Mouse (Mus musculus) gastrocnemius, adult 2 months (tissue): ENCODE measurements around the gene Flywch1. TPM values are rescaled to one million over a fixed set of nuclear protein-coding genes. Genes with fewer than 3 reads are reported as not detected.

Source experiments
- DNase-seq: peaks from one replicate; pipeline ENCODE4 v3.0.0; 2022
- H3K27ac ChIP-seq: fragments of 200-600 bp; 2 replicates; pipeline ENCODE4 v1.8.1; 2022; ENCODE audit warnings: mild to moderate bottlenecking
- H3K4me3 ChIP-seq: fragments of 200-600 bp; 2 replicates; pipeline ENCODE4 v1.8.1; 2022; ENCODE audit warnings: mild to moderate bottlenecking, moderate library complexity
- CTCF ChIP-seq: fragments of 200-600 bp; IDR thresholded peaks from 2 replicates; pipeline ENCODE4 v1.8.1; 2022; ENCODE audit warnings: antibody characterized with exemption, mild to moderate bottlenecking, moderate library complexity
- intact Hi-C: fragments of 180-260 bp; cut with DNase I; formaldehyde crosslinking; loops from one replicate; pipeline ENCODE4 v1.15.1; 2025
- long read RNA-seq, 2 experiments: library from polyadenylated mRNA; stranded (forward); transcript quantifications; one replicate each; pipeline ENCODE4 v2.0.0; 2021
- total RNA-seq, 2 experiments: library from RNA; stranded (reverse); gene quantifications; 2 replicates each; pipeline ENCODE4 v1.2.3; 2021

The Flywch1 gene
- total RNA-seq = 10 to 100 TPM; 43.3 to 50.4 TPM
- long read RNA-seq, experiment 1, partial matches to known transcripts = 9 of 72 reads
- long read RNA-seq, experiment 1, other reads (novel, unspliced or antisense) = 61 of 72 reads
- long read RNA-seq, experiment 2, partial matches to known transcripts = 6 of 76 reads
- long read RNA-seq, experiment 2, other reads (novel, unspliced or antisense) = 67 of 76 reads

- Histone ChIP-seq H3K27ac (peak within 1 kb of the TSS; percentile 95), H3K4me3 (peak within 1 kb of the TSS; percentile 94)
- TF ChIP-seq CTCF = no peak
- intact Hi-C loops = loop anchor here (2.0 to 5.0 kb wide), 3 partner anchors 23 to 191 kb away; no protein-coding TSS in a partner anchor
- peak; percentile 98 for DNase-seq
Measured at GRCm38 (mm10) chr17:23771284-23772218, at the start of gene Flywch1. Flywch1 (minus strand) TSS chr17:23771602.

- intact Hi-C loops = no loop called here
- no peak for DNase-seq
- TF ChIP-seq CTCF = no peak
Measured at GRCm38 (mm10) chr17:23820731-23821130, 49.3 kb upstream of the Flywch1 start.

GRCm38 (mm10) chr17:23819235-23819634 is 47.8 kb upstream of the Flywch1 start:
- intact Hi-C loops = no loop called here
- H3K27ac ChIP-seq = no peak overlapping the region
- DNase-seq = peak; percentile 27
- no peak for TF ChIP-seq CTCF
- H3K4me3 ChIP-seq = no peak overlapping the region

More at GRCm38 (mm10) chr17:23820731-23821130, 49.3 kb upstream of the Flywch1 start:
- Histone ChIP-seq H3K27ac (no peak overlapping the region), H3K4me3 (no peak overlapping the region)

GRCm38 (mm10) chr17:23818579-23818978 is 47.2 kb upstream of the Flywch1 start:
- intact Hi-C loops = no loop called here
- no peak for TF ChIP-seq CTCF
- DNase-seq = no peak
- H3K4me3 ChIP-seq = no peak overlapping the region
- no peak overlapping the region for H3K27ac ChIP-seq

GRCm38 (mm10) chr17:23815641-23816040 is 44.2 kb upstream of the Flywch1 start:
- no peak for TF ChIP-seq CTCF
- DNase-seq = no peak
- intact Hi-C loops = no loop called here
- H3K4me3 ChIP-seq = no peak overlapping the region
- H3K27ac ChIP-seq = no peak overlapping the region

GRCm38 (mm10) chr17:23807918-23808317 is 36.5 kb upstream of the Flywch1 start:
- DNase-seq = no peak
- no peak for TF ChIP-seq CTCF
- intact Hi-C loops = no loop called here
- Histone ChIP-seq H3K4me3 (no peak overlapping the region), H3K27ac (no peak overlapping the region)

- TF ChIP-seq CTCF = peak; percentile 40
- peak overlapping the region; percentile 53 for H3K4me3 ChIP-seq
- intact Hi-C loops = no loop called here
- DNase-seq = no peak
- peak overlapping the region; percentile 8; the same call in 1 of the 2 replicates for H3K27ac ChIP-seq
Measured at GRCm38 (mm10) chr17:23806867-23807266, 35.5 kb upstream of the Flywch1 start.

GRCm38 (mm10) chr17:23804426-23805085 is 33.2 kb upstream of the Flywch1 start:
- no peak for TF ChIP-seq CTCF
- Histone ChIP-seq H3K27ac (peak overlapping the region; percentile 99), H3K4me3 (peak overlapping the region; percentile 100)
- intact Hi-C loops = no loop called here
- DNase-seq = no peak

- intact Hi-C loops = loop anchor here (2.0 kb wide), 2 partner anchors 25 to 33 kb away; partner anchors contain the start of genes Elob and Flywch1
- peak; percentile 88 for DNase-seq
- peak overlapping the region; percentile 99 for H3K27ac ChIP-seq
- no peak for TF ChIP-seq CTCF
- H3K4me3 ChIP-seq = peak overlapping the region; percentile 100
Measured at GRCm38 (mm10) chr17:23803366-23804041, 32.1 kb upstream of the Flywch1 start.

- peak; percentile 98 for DNase-seq
- intact Hi-C loops = loop anchor here (2.0 kb wide), 2 partner anchors 26 to 32 kb away; partner anchors contain the start of genes Elob and Flywch1
- H3K4me3 ChIP-seq = peak overlapping the region; percentile 100
- H3K27ac ChIP-seq = peak overlapping the region; percentile 99
- TF ChIP-seq CTCF = no peak
Measured at GRCm38 (mm10) chr17:23802746-23803365, 31.5 kb upstream of the Flywch1 start.

GRCm38 (mm10) chr17:23801627-23802026 is 30.2 kb upstream of the Flywch1 start:
- intact Hi-C loops = loop anchor here (2.0 kb wide), 2 partner anchors 27 to 31 kb away; partner anchors contain the start of genes Elob and Flywch1
- no peak for DNase-seq
- TF ChIP-seq CTCF = no peak
- H3K27ac ChIP-seq = peak overlapping the region; percentile 99; the same call in 1 of the 2 replicates
- H3K4me3 ChIP-seq = no peak overlapping the region
